18 mouse cellular contexts compared by ENCODE assay signal in the genomic region with DNA sequence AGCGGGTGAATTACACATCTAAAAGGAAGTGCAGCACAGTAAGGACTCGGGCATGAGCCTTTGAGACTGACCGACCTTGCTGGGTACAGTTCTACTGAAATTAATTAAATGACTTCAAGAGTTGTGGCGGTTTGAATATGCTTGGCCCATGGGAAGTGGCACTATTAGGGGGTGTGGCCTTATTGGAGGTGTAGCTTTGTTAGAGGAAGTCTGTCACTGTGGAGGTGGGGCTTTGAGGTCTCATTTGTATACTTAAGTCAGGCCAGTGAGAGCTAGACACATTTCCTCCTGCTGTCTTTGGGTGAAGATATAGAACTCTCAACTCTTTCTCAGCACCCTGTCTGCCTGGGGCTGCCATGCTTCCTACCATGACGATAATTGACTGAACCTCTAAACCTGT. TPM values are rescaled to one million over a fixed set of nuclear protein-coding genes. Genes with fewer than 3 reads are reported as not detected.
DNase-seq lines count a peak whose midpoint lies in the region; ATAC-seq and TF ChIP-seq lines count a peak whose summit lies in the region.
"Had no signal": no experiment of that assay in that cellular context is flagged by ENCODE, and none has a peak within 500 bp of the region (broad histone marks: within the 10 kb centered on the region; RNA-seq: fewer than 3 reads in every experiment).

No protein-coding gene starts in this region.

- ATAC-seq in heart, embryonic 13.5 days (ENCODE audit: extremely low read depth, insufficient number of reproducible peaks, low FRiP score, low TSS enrichment): no peak
- no peak for ATAC-seq in intestine, postnatal 0 days
- ATAC-seq: midbrain, embryonic 13.5 days had no signal

- H3K9me3 ChIP-seq in heart, embryonic 13.5 days: no peaks in the 10 kb centered on the region
- H3K9me3 ChIP-seq in ES-E14 (ENCODE audit: control insufficient read depth, insufficient read depth, low read depth, low read length): no peaks in the 10 kb centered on the region
- no peaks in the 10 kb centered on the region for H3K9me3 ChIP-seq in intestine, postnatal 0 days (ENCODE audit: control insufficient read depth)
- H3K9me3 ChIP-seq: embryonic facial prominence, embryonic 12.5 days; hindbrain, embryonic 13.5 days; limb, embryonic 10.5 days; liver, embryonic 15.5 days; midbrain, embryonic 13.5 days had no signal

- H3K27me3 ChIP-seq in heart, embryonic 13.5 days (replicated peaks): no peaks in the 10 kb centered on the region
- no peaks in the 10 kb centered on the region for H3K27me3 ChIP-seq in intestine, postnatal 0 days (replicated peaks; ENCODE audit: control insufficient read depth, insufficient read depth, low read length)
- H3K27me3 ChIP-seq: embryonic facial prominence, embryonic 12.5 days; hindbrain, embryonic 13.5 days; liver, embryonic 15.5 days; midbrain, embryonic 13.5 days had no signal

- H3K4me2 ChIP-seq in heart, embryonic 13.5 days: peak overlapping the region; percentile 57; the same call in 1 of the 2 replicates
- H3K4me2 ChIP-seq in intestine, postnatal 0 days (replicated peaks; ENCODE audit: low read depth): no peak overlapping the region
- H3K4me2 ChIP-seq: embryonic facial prominence, embryonic 12.5 days; hindbrain, embryonic 13.5 days; liver, embryonic 15.5 days; midbrain, embryonic 13.5 days had no signal

- peaks cover 88% of the 10 kb centered on the region for H3K36me3 ChIP-seq in heart, embryonic 13.5 days
- peaks cover 31% of the 10 kb centered on the region for H3K36me3 ChIP-seq in ES-E14 (ENCODE audit: control insufficient read depth, insufficient read depth, low read length, poor library complexity, severe bottlenecking)
- H3K36me3 ChIP-seq in intestine, postnatal 0 days (ENCODE audit: control insufficient read depth, insufficient read depth): peaks cover 73% of the 10 kb centered on the region

- 91% methylated on average over 5 of the region's 5 CpGs for WGBS in heart, embryonic 13.5 days
- 90% methylated on average over 5 of the region's 5 CpGs for WGBS in intestine, postnatal 0 days

- H3K9ac ChIP-seq in heart, embryonic 13.5 days: no peak overlapping the region
- no peak overlapping the region for H3K9ac ChIP-seq in ES-E14 (ENCODE audit: insufficient read depth, low read depth, low read length, poor library complexity, severe bottlenecking)
- no peak overlapping the region for H3K9ac ChIP-seq in intestine, postnatal 0 days (ENCODE audit: low read depth, low read length)
- H3K9ac ChIP-seq: embryonic facial prominence, embryonic 12.5 days; hindbrain, embryonic 13.5 days; liver, embryonic 15.5 days; midbrain, embryonic 13.5 days had no signal

- H3K4me3 ChIP-seq in heart, embryonic 13.5 days: no peak overlapping the region
- H3K4me3 ChIP-seq in ES-E14 (ENCODE audit: insufficient read depth in 1 of 2, low read depth in 1 of 2, low read length in 2 of 2, poor library complexity in 1 of 2, severe bottlenecking in 1 of 2): peak overlapping the region in 1 of 2 experiments; percentile 18; a peak in 2 of 4 replicates
- no peak overlapping the region for H3K4me3 ChIP-seq in intestine, postnatal 0 days (ENCODE audit: low read depth, low read length)
- H3K4me3 ChIP-seq: embryonic facial prominence, embryonic 12.5 days; hindbrain, embryonic 13.5 days; limb, embryonic 10.5 days; liver, embryonic 15.5 days; midbrain, embryonic 13.5 days had no signal

- DNase-seq in heart, postnatal 4 days: no peak
- peak; percentile 47 for DNase-seq in 3T3-L1 (ENCODE audit: low read depth, low spot score)
- DNase-seq in ES-E14 (ENCODE audit: low read depth, low spot score): no peak
- no peak for DNase-seq in adrenal gland, postnatal 36 days
- DNase-seq in left cerebral cortex, adult 11 months (ENCODE audit: low spot score): no peak
- DNase-seq in thymus, adult 18-20 months: no peak
- DNase-seq: cerebellum, postnatal 25 days; lung, postnatal 14 days; right cerebral cortex, adult 18-20 months; thymus, postnatal 14 days had no signal

- TF ChIP-seq CTCF in intestine, postnatal 0 days (IDR thresholded peaks at IDR 0.05; ENCODE audit: low read depth): no peak

- peak overlapping the region; percentile 82 for H3K27ac ChIP-seq in heart, embryonic 13.5 days (replicated peaks)
- peak overlapping the region; percentile 70 for H3K27ac ChIP-seq in ES-E14 (ENCODE audit: insufficient read depth, low read depth, low read length, poor library complexity, severe bottlenecking)
- H3K27ac ChIP-seq in intestine, postnatal 0 days (ENCODE audit: low read depth, low read length): peak overlapping the region; percentile 42; the same call in 1 of the 2 replicates
- H3K27ac ChIP-seq: embryonic facial prominence, embryonic 12.5 days; hindbrain, embryonic 13.5 days; limb, embryonic 10.5 days; liver, embryonic 15.5 days; midbrain, embryonic 13.5 days had no signal

- in situ Hi-C loops in ES-E14 (cut with MboI; ENCODE audit: low sequenced_read_pairs in 2 of 2, unreplicated experiment in 2 of 2): no loop called here

- H3K4me1 ChIP-seq in heart, embryonic 13.5 days: peaks cover 36% of the 10 kb centered on the region
- peaks cover 1 to 4% of the 10 kb centered on the region in 2 experiments; a peak in 2 of 4 replicates for H3K4me1 ChIP-seq in ES-E14 (ENCODE audit: control insufficient read depth in 2 of 2, insufficient read depth in 2 of 2, low read length in 2 of 2, poor library complexity in 1 of 2)
- H3K4me1 ChIP-seq in intestine, postnatal 0 days (replicated peaks; ENCODE audit: control insufficient read depth, insufficient read depth, low read length): no peaks in the 10 kb centered on the region
- H3K4me1 ChIP-seq: embryonic facial prominence, embryonic 12.5 days; hindbrain, embryonic 13.5 days; liver, embryonic 15.5 days; midbrain, embryonic 13.5 days had no signal

TF ChIP-seq in ES-E14, 5 proteins besides CTCF, POLR2A, EP300 and RAD21:
- TF ChIP-seq CHD2 (IDR thresholded peaks at IDR 0.05; ENCODE audit: low read depth, low read length): no peak

RNA-seq across cellular contexts. Expression of gene Gemin6, which starts 30.2 kb away (rescaled TPM):
- 24.7 and 32.3 TPM in 2 replicates for polyA plus RNA-seq in heart, embryonic 13.5 days (2015; fragmentation: Nextera tagmentation; extraction: Ambion mirVana)
- total RNA-seq in heart, postnatal 4 days (2021): 1 to 10 TPM; 6.1 to 7.8 TPM
- total RNA-seq in ES-E14 (2012; rRNA removed): 28.4 and 45.4 TPM in 2 replicates
- 15.0 and 15.9 TPM in 2 replicates for polyA plus RNA-seq in intestine, postnatal 0 days (2015; fragmentation: Nextera tagmentation; extraction: Ambion mirVana)
- total RNA-seq in adrenal gland, postnatal 36 days (2021): 1 to 10 TPM; 7.5 to 7.8 TPM

RNA-seq across cellular contexts. Expression of gene Morn2, which starts 35.6 kb away (rescaled TPM):
- polyA plus RNA-seq in heart, embryonic 13.5 days (2015; fragmentation: Nextera tagmentation; extraction: Ambion mirVana): 21.8 and 23.9 TPM in 2 replicates
- 10 to 100 TPM; 13.3 to 15.6 TPM for total RNA-seq in heart, postnatal 4 days (2021)
- 9.0 and 10.7 TPM in 2 replicates for total RNA-seq in ES-E14 (2012; rRNA removed)
- polyA plus RNA-seq in intestine, postnatal 0 days (2015; fragmentation: Nextera tagmentation; extraction: Ambion mirVana): 9.0 and 12.7 TPM in 2 replicates
- total RNA-seq in adrenal gland, postnatal 36 days (2021): 10 to 100 TPM; 13.7 to 17.6 TPM

RNA-seq across cellular contexts. Expression of gene Dhx57, which starts 35.9 kb away (rescaled TPM):
- 8.2 and 8.5 TPM in 2 replicates for polyA plus RNA-seq in heart, embryonic 13.5 days (2015; fragmentation: Nextera tagmentation; extraction: Ambion mirVana)
- total RNA-seq in heart, postnatal 4 days (2021): 1 to 10 TPM; 9.2 to 9.3 TPM
- 13.9 and 15.2 TPM in 2 replicates for total RNA-seq in ES-E14 (2012; rRNA removed)
- 3.2 and 3.4 TPM in 2 replicates for polyA plus RNA-seq in intestine, postnatal 0 days (2015; fragmentation: Nextera tagmentation; extraction: Ambion mirVana)
- 10 to 100 TPM; 11.9 to 12.7 TPM for total RNA-seq in adrenal gland, postnatal 36 days (2021)

RNA-seq across cellular contexts. Expression of gene Ttc39d, which starts 47.2 kb away (rescaled TPM):
- polyA plus RNA-seq in heart, embryonic 13.5 days (2015; fragmentation: Nextera tagmentation; extraction: Ambion mirVana): 0.05 and 0.08 TPM in 2 replicates
- not detected for total RNA-seq in heart, postnatal 4 days (2021)
- total RNA-seq in ES-E14 (2012; rRNA removed): 0.09 TPM in 1 of 2 replicates, not detected in the other
- polyA plus RNA-seq in intestine, postnatal 0 days (2015; fragmentation: Nextera tagmentation; extraction: Ambion mirVana): 0.07 TPM in 1 of 2 replicates, not detected in the other
- total RNA-seq in adrenal gland, postnatal 36 days (2021): not detected
- total RNA-seq: gastrocnemius, postnatal 36 days had no signal
- polyA plus RNA-seq: liver, embryonic 15.5 days had no signal

RNA-seq across cellular contexts. Expression of gene Srsf7, which starts 47.3 kb away (rescaled TPM):
- polyA plus RNA-seq in heart, embryonic 13.5 days (2015; fragmentation: Nextera tagmentation; extraction: Ambion mirVana): 297 and 314 TPM in 2 replicates
- total RNA-seq in heart, postnatal 4 days (2021): 100 to 1,000 TPM; 104 to 109 TPM
- 314 and 361 TPM in 2 replicates for total RNA-seq in ES-E14 (2012; rRNA removed)
- polyA plus RNA-seq in intestine, postnatal 0 days (2015; fragmentation: Nextera tagmentation; extraction: Ambion mirVana): 169 and 174 TPM in 2 replicates
- total RNA-seq in adrenal gland, postnatal 36 days (2021): 100 to 1,000 TPM; 101 to 144 TPM
